Mouse (Mus musculus) hindbrain, embryonic 16.5 days (tissue): ENCODE results near the gene Ulk4. TPM values are rescaled to one million over a fixed set of nuclear protein-coding genes. Genes with fewer than 3 reads are reported as not detected.

ENCODE experiments used
- ATAC-seq: fragments of 200-750 bp; cut with Nextera tagmentation; 2 replicates; pipeline ENCODE4 v1.8.0; 2017; ENCODE audit warnings: moderate TSS enrichment, moderate library complexity
- H3K27ac ChIP-seq: fragments of 300-500 bp; sonication (generic); 2 replicates; pipeline ENCODE4 v1.5.1; 2014; ENCODE audit warnings: low read depth, mild to moderate bottlenecking, control low read depth, low read length, moderate library complexity
- H3K27me3 ChIP-seq: fragments of 300-500 bp; sonication (generic); replicated peaks from 2 replicates; pipeline ENCODE4 v1.6.1; 2014; ENCODE audit warnings: low read length; ENCODE audit not compliant: control insufficient read depth, insufficient read depth
- H3K36me3 ChIP-seq: fragments of 300-500 bp; sonication (generic); 2 replicates; pipeline ENCODE4 v1.6.1; 2014; ENCODE audit warnings: mild to moderate bottlenecking, low read length, moderate library complexity, mixed read lengths; ENCODE audit not compliant: control insufficient read depth, insufficient read depth
- H3K4me1 ChIP-seq: fragments of 300-500 bp; sonication (generic); 2 replicates; pipeline ENCODE4 v1.6.1; 2014; ENCODE audit warnings: low read depth, low read length; ENCODE audit not compliant: control insufficient read depth, insufficient read depth
- H3K4me2 ChIP-seq: fragments of 300-500 bp; sonication (generic); 2 replicates; pipeline ENCODE4 v1.6.1; 2014; ENCODE audit warnings: mild to moderate bottlenecking, low read length, control low read depth, moderate library complexity
- H3K4me3 ChIP-seq: fragments of 300-500 bp; sonication (generic); 2 replicates; pipeline ENCODE4 v1.5.1; 2014; ENCODE audit warnings: mild to moderate bottlenecking, low read length, control low read depth, moderate library complexity
- H3K9ac ChIP-seq: fragments of 300-500 bp; sonication (generic); 2 replicates; pipeline ENCODE4 v1.6.1; 2014; ENCODE audit warnings: low read depth, mild to moderate bottlenecking, control low read depth, low read length, moderate library complexity
- H3K9me3 ChIP-seq: fragments of 300-500 bp; sonication (generic); 2 replicates; pipeline ENCODE4 v1.6.1; 2014; ENCODE audit warnings: mild to moderate bottlenecking, low read length, moderate library complexity; ENCODE audit not compliant: control insufficient read depth
- WGBS: fragments of 180-500 bp; shearing (Covaris S2); extraction: QIAGEN DNeasy Blood & Tissue Kit; methylation state at CpG from one replicate; pipeline ENCODE4 v1.1.7; 2014; 5-methylcytosine and 5-hydroxymethylcytosine counted together
- polyA plus RNA-seq: library from polyadenylated mRNA; unstranded; fragments of >200 nt; fragmentation: Nextera tagmentation; extraction: Ambion mirVana; gene quantifications from 2 replicates; pipeline ENCODE4 v1.2.1, GENCODE M21; 2015

Gene Ulk4
- polyA plus RNA-seq, 1 experiment from 2014 or later = 75.8 TPM

GRCm38 (mm10) chr9:121074726-121075125 lies 202.3 kb downstream of the Ulk4 start:
- no peak overlapping the region for H3K27ac ChIP-seq
- H3K4me2 ChIP-seq = no peak overlapping the region
- H3K9ac ChIP-seq = no peak overlapping the region
- WGBS = 87% methylated on average over 3 of the region's 3 CpGs
- no peaks in the 10 kb centered on the region for H3K36me3 ChIP-seq
- no peak for ATAC-seq
- no peaks in the 10 kb centered on the region for H3K9me3 ChIP-seq
- H3K27me3 ChIP-seq = no peaks in the 10 kb centered on the region
- no peak overlapping the region for H3K4me3 ChIP-seq
- H3K4me1 ChIP-seq = peaks cover 6% of the 10 kb centered on the region

- no peak overlapping the region for H3K4me3 ChIP-seq
- no peaks in the 10 kb centered on the region for H3K27me3 ChIP-seq
- H3K36me3 ChIP-seq = no peaks in the 10 kb centered on the region
- H3K4me2 ChIP-seq = no peak overlapping the region
- H3K4me1 ChIP-seq = peaks cover 2% of the 10 kb centered on the region; the same call in 1 of the 2 replicates
- H3K9ac ChIP-seq = no peak overlapping the region
- no peak overlapping the region for H3K27ac ChIP-seq
- no peaks in the 10 kb centered on the region for H3K9me3 ChIP-seq
- 55% methylated on average over 8 of the region's 8 CpGs for WGBS
- ATAC-seq = 0 out of 2 replicates have a peak, but pooled peaks have one; percentile 37
Measured at GRCm38 (mm10) chr9:121072127-121072757, 204.8 kb downstream of the Ulk4 start.

GRCm38 (mm10) chr9:121071461-121072126 lies 205.4 kb downstream of the Ulk4 start:
- Histone ChIP-seq H3K27me3 (no peaks in the 10 kb centered on the region), H3K4me2 (no peak overlapping the region), H3K36me3 (no peaks in the 10 kb centered on the region), H3K4me3 (no peak overlapping the region), H3K9ac (no peak overlapping the region), H3K9me3 (no peaks in the 10 kb centered on the region), H3K27ac (no peak overlapping the region), H3K4me1 (peaks cover 2% of the 10 kb centered on the region; the same call in 1 of the 2 replicates)
- no peak for ATAC-seq
- 68% methylated on average over 10 of the region's 10 CpGs for WGBS

- no peaks in the 10 kb centered on the region for H3K27me3 ChIP-seq
- 71% methylated on average over 11 of the region's 11 CpGs for WGBS
Measured at GRCm38 (mm10) chr9:121071050-121071449, 205.9 kb downstream of the Ulk4 start.

GRCm38 (mm10) chr9:121068115-121068514 lies 208.9 kb downstream of the Ulk4 start:
- Histone ChIP-seq H3K27me3 (no peaks in the 10 kb centered on the region), H3K4me2 (no peak overlapping the region), H3K4me3 (no peak overlapping the region), H3K4me1 (no peaks in the 10 kb centered on the region; the same call in 1 of the 2 replicates), H3K36me3 (no peaks in the 10 kb centered on the region), H3K9ac (no peak overlapping the region), H3K27ac (no peak overlapping the region), H3K9me3 (no peaks in the 10 kb centered on the region)
- ATAC-seq = no peak
- 89% methylated on average over 5 of the region's 5 CpGs for WGBS

More at GRCm38 (mm10) chr9:121071050-121071449, 205.9 kb downstream of the Ulk4 start:
- no peak overlapping the region for H3K4me2 ChIP-seq
- H3K36me3 ChIP-seq = no peaks in the 10 kb centered on the region
- H3K4me1 ChIP-seq = no peaks in the 10 kb centered on the region; the same call in 1 of the 2 replicates
- no peak overlapping the region for H3K4me3 ChIP-seq
- no peak overlapping the region for H3K27ac ChIP-seq
- ATAC-seq = no peak
- H3K9me3 ChIP-seq = no peaks in the 10 kb centered on the region
- H3K9ac ChIP-seq = no peak overlapping the region

GRCm38 (mm10) chr9:121067043-121067442 lies 210.0 kb downstream of the Ulk4 start:
- H3K4me1 ChIP-seq = peaks cover 5% of the 10 kb centered on the region; the same call in 1 of the 2 replicates
- no peak overlapping the region for H3K4me2 ChIP-seq
- no peaks in the 10 kb centered on the region for H3K9me3 ChIP-seq
- H3K36me3 ChIP-seq = no peaks in the 10 kb centered on the region
- no peaks in the 10 kb centered on the region for H3K27me3 ChIP-seq
- H3K9ac ChIP-seq = no peak overlapping the region
- 67% methylated on average over 10 of the region's 10 CpGs for WGBS
- peak; percentile 63 for ATAC-seq
- H3K4me3 ChIP-seq = no peak overlapping the region
- no peak overlapping the region for H3K27ac ChIP-seq

- Histone ChIP-seq H3K36me3 (no peaks in the 10 kb centered on the region), H3K9me3 (no peaks in the 10 kb centered on the region), H3K27me3 (no peaks in the 10 kb centered on the region), H3K27ac (no peak overlapping the region), H3K4me3 (no peak overlapping the region), H3K9ac (no peak overlapping the region), H3K4me2 (no peak overlapping the region), H3K4me1 (peaks cover 12% of the 10 kb centered on the region)
- whole genome bisulfite sequencing = 84% methylated on average over 10 of the region's 10 CpGs
- no peak for ATAC-seq
Measured at GRCm38 (mm10) chr9:121065383-121065978, 211.5 kb downstream of the Ulk4 start.

- Histone ChIP-seq H3K4me1 (peaks cover 12% of the 10 kb centered on the region), H3K9ac (no peak overlapping the region), H3K4me3 (no peak overlapping the region), H3K27me3 (no peaks in the 10 kb centered on the region), H3K27ac (no peak overlapping the region), H3K4me2 (no peak overlapping the region), H3K9me3 (no peaks in the 10 kb centered on the region), H3K36me3 (no peaks in the 10 kb centered on the region)
- WGBS = 79% methylated on average over 14 of the region's 14 CpGs
- no peak for ATAC-seq
Measured at GRCm38 (mm10) chr9:121064606-121065355, 212.2 kb downstream of the Ulk4 start.

GRCm38 (mm10) chr9:121062671-121063070 lies 214.3 kb downstream of the Ulk4 start:
- WGBS = 45% methylated on average over 3 of the region's 3 CpGs
- H3K27ac ChIP-seq = no peak overlapping the region
- peaks cover 12% of the 10 kb centered on the region for H3K4me1 ChIP-seq
- ATAC-seq = no peak
- H3K9me3 ChIP-seq = no peaks in the 10 kb centered on the region
- H3K36me3 ChIP-seq = no peaks in the 10 kb centered on the region
- H3K4me3 ChIP-seq = no peak overlapping the region
- no peaks in the 10 kb centered on the region for H3K27me3 ChIP-seq
- H3K4me2 ChIP-seq = no peak overlapping the region
- H3K9ac ChIP-seq = no peak overlapping the region
